Mouse (Mus musculus): ENCODE data around the gene Calr3.

GRCm38 (mm10) chr8:72493381-72493780, 49.7 kb upstream of the Calr3 start:
- no peak for TF ChIP-seq CTCF (IDR thresholded peaks at IDR 0.05; ENCODE audit: low read depth, low read length)
- no peak for TF ChIP-seq GATA1 (IDR thresholded peaks at IDR 0.05; ENCODE audit: borderline replicate concordance, low read length)
- no peak for TF ChIP-seq TAL1 (conservative IDR thresholded peaks at IDR 0.05; ENCODE audit: low read depth, low read length)
- no peak for TF ChIP-seq POLR2AphosphoS5 (IDR thresholded peaks at IDR 0.05; ENCODE audit: insufficient replicate concordance, low read depth, low read length)

All from G1E (cell line).